Mouse (Mus musculus) thymus, adult 2 months (tissue): ENCODE results near the gene Mb.

Experiments
- CTCF ChIP-seq: fragments of 200-500 bp; IDR thresholded peaks from 2 replicates; pipeline ENCODE4 v1.5.1; 2012; ENCODE audit warnings: mild to moderate bottlenecking, control low read depth, low read length, moderate library complexity, borderline replicate concordance; ENCODE audit not compliant: control insufficient read depth, poor library complexity, insufficient read depth; ENCODE audit errors: extremely low read depth
- POLR2A ChIP-seq: fragments of 200-500 bp; IDR thresholded peaks from 2 replicates; pipeline ENCODE4 v1.6.1; 2012; ENCODE audit warnings: mild to moderate bottlenecking, low read length, control low read depth, moderate library complexity; ENCODE audit not compliant: control insufficient read depth, poor library complexity, insufficient read depth; ENCODE audit errors: extremely low read depth

- TF ChIP-seq POLR2A (no peak), CTCF (no peak)
Observed at GRCm38 (mm10) chr15:77040784-77041183, 9.7 kb downstream of the Mb start.
